23 mouse cellular contexts compared by ENCODE assay signal in genomic region chr7:59322759-59323158, GRCm38 (mm10).
"Had no signal": no experiment of that assay in that cellular context is flagged by ENCODE, and none has a peak within 500 bp of the region (broad histone marks: within the 10 kb centered on the region; RNA-seq: fewer than 3 reads in every experiment).

No protein-coding gene starts in this region.

- H3K27me3 ChIP-seq: limb, embryonic 13.5 days; liver, embryonic 12.5 days; liver, embryonic 15.5 days; lung, embryonic 15.5 days; midbrain, embryonic 12.5 days; midbrain, embryonic 15.5 days; neural tube, embryonic 12.5 days; neural tube, embryonic 15.5 days had no signal

- H3K4me1 ChIP-seq: limb, embryonic 10.5 days; limb, embryonic 13.5 days; liver, embryonic 12.5 days; liver, embryonic 15.5 days; lung, embryonic 15.5 days; midbrain, embryonic 12.5 days; midbrain, embryonic 15.5 days; neural tube, embryonic 12.5 days; neural tube, embryonic 15.5 days had no signal

- DNase-seq: kidney, postnatal 25 days; layer of hippocampus, adult 9-11 months; liver; lung, adult 18-20 months; lung, postnatal 10 days; lung, postnatal 36 days; right cerebral cortex, adult 18-20 months; right cerebral cortex, postnatal 14 days; right cerebral cortex, postnatal 4 days; thymus, adult 2 months; thymus, postnatal 14 days; thymus, postnatal 4 days had no signal

- H3K27ac ChIP-seq: layer of hippocampus, adult 2 months; limb, embryonic 10.5 days; limb, embryonic 13.5 days; liver, embryonic 12.5 days; liver, embryonic 15.5 days; lung, embryonic 15.5 days; midbrain, embryonic 12.5 days; midbrain, embryonic 15.5 days; neural tube, embryonic 12.5 days; neural tube, embryonic 15.5 days; stomach, postnatal 0 days had no signal

- H3K36me3 ChIP-seq: limb, embryonic 10.5 days; limb, embryonic 13.5 days; liver, embryonic 12.5 days; liver, embryonic 15.5 days; lung, embryonic 15.5 days; midbrain, embryonic 12.5 days; midbrain, embryonic 15.5 days; neural tube, embryonic 12.5 days; neural tube, embryonic 15.5 days had no signal

- ATAC-seq: liver, embryonic 12.5 days; midbrain, embryonic 15.5 days had no signal

- H3K4me3 ChIP-seq: layer of hippocampus, adult 2 months; limb, embryonic 10.5 days; limb, embryonic 13.5 days; liver, embryonic 12.5 days; liver, embryonic 15.5 days; lung, embryonic 15.5 days; midbrain, embryonic 12.5 days; midbrain, embryonic 15.5 days; neural tube, embryonic 12.5 days; neural tube, embryonic 15.5 days had no signal

- H3K9me3 ChIP-seq: limb, embryonic 10.5 days; limb, embryonic 13.5 days; liver, embryonic 12.5 days; liver, embryonic 15.5 days; lung, embryonic 15.5 days; midbrain, embryonic 12.5 days; midbrain, embryonic 15.5 days; neural tube, embryonic 12.5 days; neural tube, embryonic 15.5 days had no signal
